Mouse (Mus musculus): ENCODE measurements at regions not wholly inside any gene's neighbourhood (a gene's known extent, or its start where the extent isn't known, plus 50 kb on each side); places are given as distances from the start of the nearest gene placed in this dataset.

DNA sequence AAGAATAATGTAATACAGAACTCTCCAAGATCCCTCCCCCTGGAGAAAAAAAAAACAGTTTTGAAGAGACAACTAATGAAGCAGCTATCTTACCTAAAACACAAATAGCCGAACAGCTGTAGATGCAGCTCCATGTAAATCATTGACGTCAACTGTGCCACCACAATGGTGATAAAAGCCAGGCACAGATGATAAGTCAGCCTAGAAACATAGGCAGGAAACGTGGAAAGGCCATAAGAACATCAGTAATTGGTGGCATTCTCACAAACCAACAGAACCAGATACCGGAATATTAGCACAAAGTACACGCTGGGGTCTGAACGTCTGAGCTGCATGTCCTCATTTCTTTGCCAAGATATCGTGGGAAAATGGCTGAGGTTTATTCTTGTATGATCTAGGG is 51.2 kb upstream of the Gm45716 start:
- DNase-seq = peak; percentile 80

Data from heart, adult 11 months (tissue).